Mouse (Mus musculus): Measurements from ENCODE around the gene Cic. TPM values are rescaled to one million over a fixed set of nuclear protein-coding genes. Genes with fewer than 3 reads are reported as not detected.

Gene Cic
- polyA plus RNA-seq, 1 experiment, result 107 TPM

- WGBS, result 5% methylated on average over 6 of the region's 6 CpGs
- H3K4me1 ChIP-seq (ENCODE audit: control insufficient read depth, insufficient read depth, low read length), result peaks cover 42% of the 10 kb centered on the region
- TF ChIP-seq CTCF (IDR thresholded peaks at IDR 0.05; ENCODE audit: insufficient read depth, low read length), result no peak
- TF ChIP-seq POLR2A (IDR thresholded peaks at IDR 0.05; ENCODE audit: borderline replicate concordance, extremely low read depth, low read depth, low read length), result no peak
- DNase-seq, result no peak
- H3K4me3 ChIP-seq (replicated peaks; ENCODE audit: extremely low read depth, low read depth, low read length), result peak overlapping the region; percentile 87
These were observed 12.6 kb downstream of the Cic start for GRCm38 (mm10) chr7:25279861-25280791.

GRCm38 (mm10) chr7:25281166-25281733 is 13.7 kb downstream of the Cic start:
- 11% methylated on average over 12 of the region's 12 CpGs for WGBS
- TF ChIP-seq CTCF (IDR thresholded peaks at IDR 0.05; ENCODE audit: insufficient read depth, low read length) (no peak), POLR2A (IDR thresholded peaks at IDR 0.05; ENCODE audit: borderline replicate concordance, extremely low read depth, low read depth, low read length) (no peak)
- no peak for DNase-seq
- Histone ChIP-seq H3K4me1 (ENCODE audit: control insufficient read depth, insufficient read depth, low read length) (peaks cover 42% of the 10 kb centered on the region), H3K4me3 (replicated peaks; ENCODE audit: extremely low read depth, low read depth, low read length) (peak overlapping the region; percentile 49)

- H3K4me1 ChIP-seq (ENCODE audit: control insufficient read depth, insufficient read depth, low read length), result peaks cover 42% of the 10 kb centered on the region
- DNase-seq, result peak; percentile 96
- TF ChIP-seq POLR2A (IDR thresholded peaks at IDR 0.05; ENCODE audit: borderline replicate concordance, extremely low read depth, low read depth, low read length) (peak; percentile 92; the same call in 1 of the 2 replicates), CTCF (IDR thresholded peaks at IDR 0.05; ENCODE audit: insufficient read depth, low read length) (no peak)
- peak overlapping the region; percentile 73 for H3K4me3 ChIP-seq (replicated peaks; ENCODE audit: extremely low read depth, low read depth, low read length)
- WGBS, result 2% methylated on average over 76 of the region's 108 CpGs
These were observed 14.5 kb downstream of the Cic start for GRCm38 (mm10) chr7:25281734-25282601.

DNA sequence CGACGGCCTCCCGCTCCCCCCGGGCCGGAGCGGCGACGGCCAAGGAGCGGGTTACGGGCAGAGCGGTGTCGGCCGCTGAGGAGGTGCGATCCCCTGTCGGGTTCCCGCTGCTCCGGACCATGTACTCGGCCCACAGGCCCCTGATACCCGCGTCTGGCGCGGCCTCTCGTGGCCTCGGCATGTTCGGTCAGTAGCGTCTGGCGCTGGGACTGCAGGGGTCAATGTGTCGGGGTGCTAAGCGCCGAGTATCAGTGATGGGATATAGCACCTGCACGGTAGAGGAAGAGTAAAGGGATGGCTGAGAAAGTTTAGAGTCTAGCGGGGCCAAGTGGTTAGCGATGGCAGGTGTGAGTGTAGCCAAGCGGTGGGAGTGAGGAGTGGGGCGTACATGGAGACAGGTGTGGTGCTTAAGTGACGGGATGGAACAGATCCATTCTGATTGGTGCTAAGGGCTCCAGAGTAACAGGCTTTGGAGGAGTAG is 15.3 kb downstream of the Cic start:
- Histone ChIP-seq H3K4me1 (ENCODE audit: control insufficient read depth, insufficient read depth, low read length) (peaks cover 38% of the 10 kb centered on the region), H3K4me3 (replicated peaks; ENCODE audit: extremely low read depth, low read depth, low read length) (peak overlapping the region; percentile 73)
- TF ChIP-seq POLR2A (IDR thresholded peaks at IDR 0.05; ENCODE audit: borderline replicate concordance, extremely low read depth, low read depth, low read length) (0 out of 2 replicates have a peak, but pooled peaks have one; percentile 8), CTCF (IDR thresholded peaks at IDR 0.05; ENCODE audit: insufficient read depth, low read length) (no peak)
- peak; percentile 56 for DNase-seq
- WGBS, result under 1% methylated on average over 27 of the region's 36 CpGs

GRCm38 (mm10) chr7:25283637-25284036 is 16.1 kb downstream of the Cic start:
- Histone ChIP-seq H3K4me1 (ENCODE audit: control insufficient read depth, insufficient read depth, low read length) (peaks cover 36% of the 10 kb centered on the region), H3K4me3 (replicated peaks; ENCODE audit: extremely low read depth, low read depth, low read length) (no peak overlapping the region)
- no peak for DNase-seq
- WGBS, result 20% methylated on average over 5 of the region's 5 CpGs
- no peak for TF ChIP-seq CTCF (IDR thresholded peaks at IDR 0.05; ENCODE audit: insufficient read depth, low read length)
- TF ChIP-seq POLR2A (IDR thresholded peaks at IDR 0.05; ENCODE audit: borderline replicate concordance, extremely low read depth, low read depth, low read length), result no peak

DNA sequence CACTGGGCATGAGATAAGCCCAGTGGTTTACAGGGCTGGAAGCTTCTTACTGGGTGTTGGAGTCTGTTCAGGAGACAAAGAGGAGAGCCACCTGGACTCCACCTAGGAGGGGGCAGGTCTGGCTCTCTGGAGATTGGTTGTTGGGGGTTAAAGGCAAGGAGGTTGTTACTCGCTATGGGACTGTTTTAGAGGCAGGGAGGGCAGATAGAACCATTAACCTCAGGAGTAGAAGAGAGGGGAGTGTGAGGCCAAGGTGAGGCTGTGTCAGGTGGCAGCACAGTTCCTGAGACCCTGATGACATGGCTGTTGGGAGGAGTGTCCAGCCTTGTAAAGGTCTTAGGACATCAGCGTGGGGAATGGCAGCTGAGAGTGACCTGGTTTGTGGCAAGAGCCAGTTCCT is 16.7 kb downstream of the Cic start:
- Histone ChIP-seq H3K4me1 (ENCODE audit: control insufficient read depth, insufficient read depth, low read length) (peaks cover 36% of the 10 kb centered on the region), H3K4me3 (replicated peaks; ENCODE audit: extremely low read depth, low read depth, low read length) (no peak overlapping the region)
- DNase-seq, result no peak
- 47% methylated on average over 2 of the region's 2 CpGs for WGBS
- TF ChIP-seq CTCF (IDR thresholded peaks at IDR 0.05; ENCODE audit: insufficient read depth, low read length), result no peak
- TF ChIP-seq POLR2A (IDR thresholded peaks at IDR 0.05; ENCODE audit: borderline replicate concordance, extremely low read depth, low read depth, low read length), result no peak

DNA sequence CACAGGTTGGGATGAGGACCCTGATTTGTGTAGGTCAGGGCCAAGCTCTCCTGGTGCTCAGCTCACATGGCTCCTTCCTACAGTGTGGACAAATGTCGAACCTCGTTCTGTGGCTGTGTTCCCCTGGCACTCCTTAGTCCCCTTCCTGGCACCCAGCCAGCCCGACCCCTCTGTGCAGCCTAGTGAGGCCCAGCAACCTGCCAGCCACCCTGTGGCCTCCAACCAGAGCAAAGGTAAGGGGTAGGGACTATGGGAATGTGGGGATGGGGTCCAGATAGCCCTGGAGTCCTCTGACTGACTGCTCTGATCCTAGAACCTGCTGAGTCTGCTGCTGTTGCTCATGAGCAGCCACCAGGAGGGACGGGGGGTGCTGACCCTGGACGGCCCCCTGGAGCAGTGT is 17.3 kb downstream of the Cic start:
- no peak overlapping the region for H3K4me3 ChIP-seq (replicated peaks; ENCODE audit: extremely low read depth, low read depth, low read length)
- DNase-seq, result no peak
- WGBS, result 52% methylated on average over 5 of the region's 5 CpGs
- TF ChIP-seq CTCF (IDR thresholded peaks at IDR 0.05; ENCODE audit: insufficient read depth, low read length) (no peak), POLR2A (IDR thresholded peaks at IDR 0.05; ENCODE audit: borderline replicate concordance, extremely low read depth, low read depth, low read length) (no peak)
- H3K4me1 ChIP-seq (ENCODE audit: control insufficient read depth, insufficient read depth, low read length), result peaks cover 34% of the 10 kb centered on the region

DNA sequence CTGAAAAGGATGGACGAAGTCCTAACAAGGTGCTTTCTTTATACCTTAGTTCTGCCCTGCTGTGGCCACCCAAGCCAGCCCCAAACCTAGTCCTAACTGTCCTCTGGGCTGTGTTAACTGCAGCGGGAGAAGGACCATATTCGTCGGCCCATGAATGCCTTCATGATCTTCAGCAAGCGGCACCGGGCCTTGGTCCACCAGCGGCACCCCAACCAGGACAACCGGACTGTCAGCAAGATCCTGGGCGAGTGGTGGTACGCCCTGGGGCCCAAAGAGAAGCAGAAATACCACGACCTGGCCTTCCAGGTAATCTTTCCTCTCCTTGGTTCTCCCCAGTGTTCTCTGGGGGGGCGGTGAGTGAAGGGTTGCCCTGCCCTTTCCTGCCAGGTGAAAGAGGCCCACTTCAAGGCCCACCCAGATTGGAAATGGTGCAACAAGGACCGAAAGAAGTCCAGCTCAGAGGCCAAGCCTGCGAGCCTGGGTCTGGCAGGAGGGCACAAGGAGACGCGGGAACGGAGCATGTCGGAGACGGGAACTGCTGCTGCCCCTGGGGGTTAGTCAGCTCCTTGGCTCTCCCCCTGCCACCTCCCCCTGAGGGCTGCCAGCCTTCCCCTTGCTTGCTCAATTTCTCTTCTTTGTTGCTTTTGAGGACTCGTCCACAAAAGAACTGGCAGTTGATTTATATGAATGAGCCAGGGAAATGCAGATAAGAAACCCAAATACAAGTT is 18.2 kb downstream of the Cic start:
- no peak for TF ChIP-seq POLR2A (IDR thresholded peaks at IDR 0.05; ENCODE audit: borderline replicate concordance, extremely low read depth, low read depth, low read length)
- no peak for TF ChIP-seq CTCF (IDR thresholded peaks at IDR 0.05; ENCODE audit: insufficient read depth, low read length)
- no peak for DNase-seq
- WGBS, result 86% methylated on average over 20 of the region's 20 CpGs
- peaks cover 25% of the 10 kb centered on the region for H3K4me1 ChIP-seq (ENCODE audit: control insufficient read depth, insufficient read depth, low read length)
- H3K4me3 ChIP-seq (replicated peaks; ENCODE audit: extremely low read depth, low read depth, low read length), result no peak overlapping the region

Measured in lung, adult 2 months (tissue).